In the genomic region with DNA sequence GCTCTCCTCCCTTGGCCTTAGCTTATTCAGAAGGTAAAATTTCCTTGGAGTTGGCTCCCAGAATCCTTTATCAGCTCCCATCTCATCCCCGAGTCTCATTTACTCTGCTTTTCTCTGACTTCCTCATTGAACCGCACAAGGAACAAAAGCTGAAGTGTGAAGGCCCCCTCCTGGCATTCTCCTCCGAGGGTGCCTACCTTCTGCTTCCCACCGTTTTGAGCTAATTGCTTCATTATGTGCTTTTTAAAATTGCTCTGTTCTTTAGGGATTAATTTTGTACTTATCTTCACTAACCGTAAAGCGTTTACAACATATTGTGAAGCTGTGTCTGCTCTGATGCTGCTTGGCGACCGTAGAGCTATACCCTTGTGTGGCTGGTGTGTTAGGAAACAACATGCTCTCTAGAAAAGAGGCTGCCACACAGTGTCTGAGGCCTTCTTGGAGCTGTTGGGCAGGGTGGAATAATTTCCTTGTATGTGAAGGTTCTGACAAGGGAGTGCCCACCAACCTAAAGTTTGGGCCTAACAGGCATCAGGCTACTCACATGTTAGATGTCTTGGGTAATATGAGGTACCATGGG, we compare ENCODE assay signal across 20 mouse cellular contexts.
DNase-seq lines count a peak whose midpoint lies in the region; ATAC-seq and TF ChIP-seq lines count a peak whose summit lies in the region.
"Had no signal": no experiment of that assay in that cellular context is flagged by ENCODE, and none has a peak within 500 bp of the region (broad histone marks: within the 10 kb centered on the region; RNA-seq: fewer than 3 reads in every experiment).

No protein-coding gene starts in this region.

- H3K9me3 ChIP-seq in forebrain, embryonic 13.5 days (replicated peaks), result no peaks in the 10 kb centered on the region
- 0 out of 2 replicates have a peak, but pooled peaks cover 3% of the 10 kb centered on the region for H3K9me3 ChIP-seq in forebrain, embryonic 16.5 days (ENCODE audit: control insufficient read depth, low read length)
- H3K9me3 ChIP-seq in neural tube, embryonic 13.5 days, result peaks cover 4% of the 10 kb centered on the region; the same call in 1 of the 2 replicates
- H3K9me3 ChIP-seq: embryonic facial prominence, embryonic 15.5 days had no signal

- H3K27me3 ChIP-seq in forebrain, embryonic 13.5 days, result no peaks in the 10 kb centered on the region
- no peaks in the 10 kb centered on the region for H3K27me3 ChIP-seq in forebrain, embryonic 16.5 days (replicated peaks; ENCODE audit: control insufficient read depth, insufficient read depth, low read length)
- no peaks in the 10 kb centered on the region for H3K27me3 ChIP-seq in heart, adult 2 months (ENCODE audit: control insufficient read depth, insufficient read depth, low read length)
- H3K27me3 ChIP-seq in neural tube, embryonic 13.5 days, result no peaks in the 10 kb centered on the region
- H3K27me3 ChIP-seq: embryonic facial prominence, embryonic 15.5 days; heart, embryonic 15.5 days had no signal

- no peak overlapping the region for H3K4me3 ChIP-seq in forebrain, embryonic 13.5 days
- H3K4me3 ChIP-seq in forebrain, embryonic 16.5 days (replicated peaks; ENCODE audit: low read length), result no peak overlapping the region
- no peak overlapping the region for H3K4me3 ChIP-seq in heart, adult 2 months
- no peak overlapping the region for H3K4me3 ChIP-seq in neural tube, embryonic 13.5 days
- H3K4me3 ChIP-seq: embryonic facial prominence, embryonic 15.5 days; erythroblast, embryonic 14.5 days; heart, embryonic 15.5 days had no signal

- H3K27ac ChIP-seq in forebrain, embryonic 13.5 days, result peak overlapping the region; percentile 27; the same call in 1 of the 2 replicates
- H3K27ac ChIP-seq in forebrain, embryonic 16.5 days (ENCODE audit: low read length), result no peak overlapping the region
- no peak overlapping the region for H3K27ac ChIP-seq in heart, adult 2 months
- peak overlapping the region; percentile 46 for H3K27ac ChIP-seq in neural tube, embryonic 13.5 days (replicated peaks)
- H3K27ac ChIP-seq: embryonic facial prominence, embryonic 15.5 days; heart, embryonic 15.5 days; hindbrain, postnatal 0 days had no signal

- no peak overlapping the region for H3K4me2 ChIP-seq in forebrain, embryonic 13.5 days
- H3K4me2 ChIP-seq in forebrain, embryonic 16.5 days (ENCODE audit: low read length), result no peak overlapping the region
- no peak overlapping the region for H3K4me2 ChIP-seq in neural tube, embryonic 13.5 days
- H3K4me2 ChIP-seq: embryonic facial prominence, embryonic 15.5 days; heart, embryonic 11.5 days; heart, embryonic 15.5 days had no signal

- peaks cover 3% of the 10 kb centered on the region; the same call in 1 of the 2 replicates for H3K36me3 ChIP-seq in forebrain, embryonic 13.5 days (ENCODE audit: poor library complexity, severe bottlenecking)
- H3K36me3 ChIP-seq in forebrain, embryonic 16.5 days (ENCODE audit: control insufficient read depth, insufficient read depth), result no peaks in the 10 kb centered on the region
- H3K36me3 ChIP-seq in heart, adult 2 months (ENCODE audit: control insufficient read depth, insufficient read depth, low read length), result peaks cover 5% of the 10 kb centered on the region; the same call in 1 of the 2 replicates
- H3K36me3 ChIP-seq in neural tube, embryonic 13.5 days, result no peaks in the 10 kb centered on the region
- H3K36me3 ChIP-seq: heart, embryonic 15.5 days had no signal

- intact Hi-C loops in heart, adult 2 months (cut with DNase I), result no loop called here

- H3K79me2 ChIP-seq in heart, adult 2 months (replicated peaks; ENCODE audit: control insufficient read depth, insufficient read depth, low read length), result no peaks in the 10 kb centered on the region

- peaks cover 8% of the 10 kb centered on the region; the same call in 1 of the 2 replicates for H3K4me1 ChIP-seq in forebrain, embryonic 13.5 days
- H3K4me1 ChIP-seq in forebrain, embryonic 16.5 days (replicated peaks; ENCODE audit: control insufficient read depth, insufficient read depth, low read length), result no peaks in the 10 kb centered on the region
- H3K4me1 ChIP-seq in heart, adult 2 months (ENCODE audit: control insufficient read depth, insufficient read depth, low read length), result no peaks in the 10 kb centered on the region; the same call in 1 of the 2 replicates
- peaks cover 3% of the 10 kb centered on the region; the same call in 1 of the 2 replicates for H3K4me1 ChIP-seq in neural tube, embryonic 13.5 days (replicated peaks)
- H3K4me1 ChIP-seq: embryonic facial prominence, embryonic 15.5 days had no signal

- peak; percentile 65 for DNase-seq in heart, adult 11 months
- DNase-seq in heart, adult 2 months, result no peak
- no peak for DNase-seq in neural tube, embryonic 10.5 days (ENCODE audit: extremely low spot score, low spot score)
- no peak for DNase-seq in right cerebral cortex, adult 2 months (ENCODE audit: low spot score in 2 of 2)
- DNase-seq: adrenal gland, postnatal 10 days; cerebellum, adult 11-12 months; cerebellum, adult 9-10 months; cerebellum, postnatal 25 days; gastrocnemius, postnatal 36 days; heart, adult 18-20 months; heart, postnatal 14 days; kidney, adult 11 months had no signal

- no peak for TF ChIP-seq EP300 in heart, adult 2 months (IDR thresholded peaks at IDR 0.05; ENCODE audit: insufficient read depth, low read depth, low read length)

- TF ChIP-seq POLR2A in heart, adult 2 months (IDR thresholded peaks at IDR 0.05; ENCODE audit: insufficient read depth, low read depth, low read length), result no peak

- no peak for TF ChIP-seq CTCF in heart, adult 2 months (IDR thresholded peaks at IDR 0.05)

- no peak overlapping the region for H3K9ac ChIP-seq in forebrain, embryonic 13.5 days
- H3K9ac ChIP-seq in forebrain, embryonic 16.5 days (replicated peaks; ENCODE audit: low read depth, low read length), result no peak overlapping the region
- H3K9ac ChIP-seq in heart, adult 2 months (ENCODE audit: low read depth, low read length), result no peak overlapping the region
- no peak overlapping the region for H3K9ac ChIP-seq in neural tube, embryonic 13.5 days
- H3K9ac ChIP-seq: embryonic facial prominence, embryonic 15.5 days; heart, embryonic 15.5 days had no signal

- ATAC-seq in forebrain, embryonic 13.5 days, result no peak
- ATAC-seq in forebrain, embryonic 16.5 days, result no peak
- peak; percentile 78; the same call in 1 of the 2 replicates for ATAC-seq in neural tube, embryonic 13.5 days (ENCODE audit: low read depth)
- ATAC-seq: hindbrain, postnatal 0 days had no signal

- WGBS in forebrain, embryonic 13.5 days, result 20% methylated on average over 8 of the region's 8 CpGs
- 14% methylated on average over 8 of the region's 8 CpGs for WGBS in forebrain, embryonic 16.5 days
- 83% methylated on average over 8 of the region's 8 CpGs for WGBS in heart, adult 2 months
- 42% methylated on average over 8 of the region's 8 CpGs for WGBS in neural tube, embryonic 13.5 days

Comparison
In these comparisons a context has a peak if more than half of its experiments do, and no peak if none do; other contexts are left out.
1. H3K27ac ChIP-seq: peak in forebrain, embryonic 13.5 days (single experiment) and neural tube, embryonic 13.5 days (single experiment); none in forebrain, embryonic 16.5 days (single experiment) and heart, adult 2 months (single experiment).